Mouse (Mus musculus): ENCODE data around the gene Dusp16. TPM values are rescaled to one million over a fixed set of nuclear protein-coding genes. Genes with fewer than 3 reads are reported as not detected.
"Not testable (repeated sequence)": the region's sequence is repeated elsewhere in the genome, so short reads cannot be mapped to it uniquely, and the experiment has no call there.

Dusp16 gene
- polyA plus RNA-seq, 1 experiment from 2014 or later = 13.2 TPM

DNA sequence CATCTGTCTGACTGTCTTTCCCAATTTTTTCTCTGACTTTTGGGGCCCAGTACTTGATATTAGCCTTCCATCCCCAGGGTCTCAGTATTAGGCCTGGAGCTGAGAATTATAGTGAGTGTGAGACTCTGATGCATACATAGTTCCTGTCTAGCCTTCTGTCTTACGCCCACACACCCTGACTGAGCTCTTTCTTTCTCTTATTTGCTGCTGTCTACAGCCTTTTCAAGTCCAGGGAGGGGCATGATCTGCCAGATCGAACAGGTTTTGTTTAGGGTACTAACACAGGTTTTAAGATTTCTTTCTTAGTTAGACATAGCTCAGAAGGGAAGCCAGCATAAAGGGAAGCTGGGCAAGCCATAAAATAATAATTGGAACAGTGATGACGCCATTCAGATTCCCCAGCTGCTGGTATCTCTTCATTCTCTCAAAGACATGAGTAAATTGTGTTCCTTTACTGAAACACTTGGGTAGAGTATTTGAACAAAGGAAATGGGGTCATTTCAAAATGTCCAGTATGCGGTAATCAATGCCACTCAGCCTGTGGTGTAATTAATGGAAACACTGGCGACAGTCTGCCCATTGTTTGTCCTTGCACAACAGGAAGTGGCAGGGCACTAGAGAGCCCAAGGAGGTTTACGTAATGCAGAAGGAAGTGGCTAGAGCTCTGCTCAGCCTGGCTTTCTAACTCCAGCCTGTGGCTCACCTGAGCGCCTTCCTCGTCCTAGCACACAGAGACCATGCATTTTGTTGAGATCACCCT lies 91.8 kb downstream of the Dusp16 start:
- WGBS = 71% methylated on average over 8 of the region's 8 CpGs
- no peaks in the 10 kb centered on the region for H3K36me3 ChIP-seq
- no peaks in the 10 kb centered on the region for H3K9me3 ChIP-seq
- no peaks in the 10 kb centered on the region for H3K27me3 ChIP-seq (ENCODE audit: insufficient read depth, poor library complexity, severe bottlenecking)
- peak overlapping the region; percentile 44; the same call in 1 of the 2 replicates for H3K27ac ChIP-seq
- no peak overlapping the region for H3K4me3 ChIP-seq
- DNase-seq (ENCODE audit: low spot score) = no peak
- no peaks in the 10 kb centered on the region for H3K4me1 ChIP-seq

DNA sequence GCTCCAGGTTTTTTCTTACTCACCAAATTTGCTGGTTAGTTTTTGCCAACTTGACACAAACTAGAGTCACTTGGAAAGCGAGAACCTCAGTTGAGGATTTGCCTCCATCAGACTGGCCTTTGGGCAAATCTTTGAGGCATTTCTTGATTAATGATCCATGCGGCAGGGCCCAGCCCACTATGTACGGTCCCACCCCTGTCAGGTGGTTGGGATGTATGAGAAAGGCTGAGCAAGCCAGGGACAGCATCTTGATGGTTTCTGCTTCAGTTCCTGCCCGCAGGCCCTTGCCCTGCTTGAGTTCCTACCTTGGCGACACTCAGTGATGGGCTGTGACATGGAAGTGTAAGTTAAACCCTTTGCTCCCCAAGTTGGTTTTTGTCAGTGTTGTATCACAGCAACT lies 94.2 kb downstream of the Dusp16 start:
- DNase-seq (ENCODE audit: low spot score) = no peak
- Histone ChIP-seq H3K9me3 (no peaks in the 10 kb centered on the region), H3K27me3 (ENCODE audit: insufficient read depth, poor library complexity, severe bottlenecking) (no peaks in the 10 kb centered on the region), H3K36me3 (no peaks in the 10 kb centered on the region), H3K27ac (no peak overlapping the region), H3K4me3 (no peak overlapping the region), H3K4me1 (no peaks in the 10 kb centered on the region)
- WGBS = 91% methylated on average over 5 of the region's 5 CpGs

DNA sequence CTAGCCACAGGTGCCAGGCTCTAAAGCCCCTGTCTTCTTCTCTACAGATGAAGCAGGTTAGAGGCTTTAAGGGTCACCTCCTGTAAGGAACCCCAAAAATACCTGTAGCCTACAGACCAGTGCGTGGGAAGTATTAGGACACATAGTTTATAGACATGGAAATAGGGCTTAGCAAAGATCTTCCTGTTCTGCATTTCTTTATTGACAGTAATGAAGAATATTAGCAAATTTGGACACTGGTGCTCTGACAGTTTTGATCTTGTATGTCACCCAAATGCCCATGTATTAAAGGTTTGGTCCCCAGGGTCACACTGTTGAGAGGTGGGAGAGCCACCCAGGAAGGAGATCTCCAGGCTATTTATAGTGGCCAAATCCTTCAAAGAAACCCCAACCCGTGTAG lies 95.9 kb downstream of the Dusp16 start:
- Histone ChIP-seq H3K27ac (no peak overlapping the region), H3K4me3 (no peak overlapping the region), H3K9me3 (no peaks in the 10 kb centered on the region), H3K27me3 (ENCODE audit: insufficient read depth, poor library complexity, severe bottlenecking) (no peaks in the 10 kb centered on the region), H3K4me1 (no peaks in the 10 kb centered on the region), H3K36me3 (no peaks in the 10 kb centered on the region)
- DNase-seq (ENCODE audit: low spot score) = no peak
- 60% methylated on average over 2 of the region's 2 CpGs for WGBS

DNA sequence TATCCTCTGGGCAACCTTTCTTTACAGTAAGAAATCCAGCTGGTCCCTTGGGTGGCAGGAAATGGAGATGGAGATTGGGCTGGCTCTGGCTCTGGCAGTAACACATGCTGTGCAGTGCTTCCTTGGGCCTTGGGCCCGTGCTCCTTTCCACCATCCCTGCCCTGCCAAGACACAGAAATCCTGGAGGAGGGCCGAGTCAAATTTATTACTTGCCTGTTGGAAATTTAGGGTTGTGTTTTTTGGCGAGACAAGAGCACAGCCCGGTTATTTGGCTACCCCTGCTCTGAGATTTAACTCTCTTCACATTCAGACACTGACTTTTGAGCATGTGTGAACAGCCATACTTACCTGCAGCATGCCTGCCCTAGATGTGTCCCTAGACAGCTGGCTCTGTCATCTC lies 96.3 kb downstream of the Dusp16 start:
- H3K27ac ChIP-seq = no peak overlapping the region

DNA sequence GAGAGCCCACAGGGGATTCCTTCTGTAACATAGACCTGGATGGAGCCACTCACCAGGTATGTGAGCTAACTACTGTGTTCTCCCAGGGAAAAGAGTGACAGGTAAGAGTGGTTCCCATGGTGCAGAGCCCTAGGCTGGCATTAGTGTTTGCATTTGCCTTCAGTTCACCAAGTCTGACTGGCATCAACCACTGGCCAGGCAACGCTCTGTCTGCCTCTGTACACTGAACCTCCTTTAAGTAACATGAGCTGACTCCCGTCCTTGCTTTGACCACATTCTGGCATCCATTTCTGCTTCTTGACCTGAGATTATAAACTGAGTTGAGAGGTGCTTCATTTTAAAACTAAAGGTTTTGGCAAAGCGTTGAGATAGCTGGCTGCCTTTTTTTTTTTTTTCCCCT lies 96.8 kb downstream of the Dusp16 start:
- whole genome bisulfite sequencing = 87% methylated on average over 3 of the region's 3 CpGs
- no peak overlapping the region for H3K4me3 ChIP-seq

More for the DNA sequence above, 96.3 kb downstream of the Dusp16 start:
- no peaks in the 10 kb centered on the region for H3K9me3 ChIP-seq
- H3K36me3 ChIP-seq = no peaks in the 10 kb centered on the region
- 82% methylated on average over 4 of the region's 4 CpGs for WGBS
- H3K27me3 ChIP-seq (ENCODE audit: insufficient read depth, poor library complexity, severe bottlenecking) = no peaks in the 10 kb centered on the region
- no peaks in the 10 kb centered on the region for H3K4me1 ChIP-seq
- DNase-seq (ENCODE audit: low spot score) = no peak
- H3K4me3 ChIP-seq = no peak overlapping the region

DNA sequence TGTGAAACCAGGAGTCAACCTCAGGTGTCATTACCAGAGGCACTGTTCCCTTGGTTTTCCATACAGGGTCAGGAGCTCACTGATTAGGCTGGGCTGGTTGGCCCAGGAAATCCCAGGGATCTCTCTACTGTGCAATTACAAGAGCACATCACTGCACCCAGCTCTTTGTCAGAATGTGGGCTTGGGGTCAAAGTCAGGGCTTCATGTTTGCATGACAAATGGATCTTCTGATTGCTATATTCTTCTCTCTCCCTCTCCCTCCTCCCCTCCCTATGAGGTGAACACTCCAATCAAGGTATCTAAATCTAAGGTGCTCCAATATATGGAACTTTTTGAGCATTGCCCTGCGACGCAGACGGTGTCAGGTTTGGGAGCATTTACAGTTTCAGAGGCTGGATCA lies 97.4 kb downstream of the Dusp16 start:
- H3K4me1 ChIP-seq = no peaks in the 10 kb centered on the region
- no peaks in the 10 kb centered on the region for H3K36me3 ChIP-seq
- no peak for DNase-seq (ENCODE audit: low spot score)
- 91% methylated on average over 3 of the region's 3 CpGs for WGBS
- H3K9me3 ChIP-seq = no peaks in the 10 kb centered on the region
- no peak overlapping the region for H3K4me3 ChIP-seq
- H3K27me3 ChIP-seq (ENCODE audit: insufficient read depth, poor library complexity, severe bottlenecking) = no peaks in the 10 kb centered on the region
- H3K27ac ChIP-seq = no peak overlapping the region

More for the DNA sequence above, 96.8 kb downstream of the Dusp16 start:
- Histone ChIP-seq H3K9me3 (no peaks in the 10 kb centered on the region), H3K27ac (no peak overlapping the region), H3K36me3 (no peaks in the 10 kb centered on the region), H3K4me1 (no peaks in the 10 kb centered on the region), H3K27me3 (ENCODE audit: insufficient read depth, poor library complexity, severe bottlenecking) (no peaks in the 10 kb centered on the region)
- DNase-seq (ENCODE audit: low spot score) = no peak

DNA sequence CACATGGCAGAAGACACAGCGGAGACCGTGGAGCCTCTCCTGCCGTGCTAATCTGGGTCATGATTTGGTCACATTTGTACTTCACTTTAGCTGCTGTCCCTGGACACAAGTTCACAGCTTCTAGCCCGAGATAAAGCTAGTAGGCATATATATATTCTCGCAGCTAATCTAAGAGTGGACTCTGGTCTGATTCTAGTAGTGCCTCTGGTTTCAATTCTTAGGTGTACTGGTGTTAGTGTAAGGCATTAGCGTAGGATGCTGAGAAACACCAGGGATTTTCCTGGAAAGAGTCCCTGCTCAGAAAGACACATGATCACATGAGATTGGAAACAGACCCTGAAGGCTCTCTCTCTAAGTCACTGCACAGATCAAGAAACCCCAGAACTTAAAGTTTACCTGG lies 97.9 kb downstream of the Dusp16 start:
- no peak overlapping the region for H3K27ac ChIP-seq
- WGBS = 75% methylated on average over 6 of the region's 6 CpGs
- H3K27me3 ChIP-seq (ENCODE audit: insufficient read depth, poor library complexity, severe bottlenecking) = no peaks in the 10 kb centered on the region
- no peaks in the 10 kb centered on the region for H3K4me1 ChIP-seq
- H3K4me3 ChIP-seq = no peak overlapping the region
- no peaks in the 10 kb centered on the region for H3K9me3 ChIP-seq
- H3K36me3 ChIP-seq = no peaks in the 10 kb centered on the region
- DNase-seq (ENCODE audit: low spot score) = no peak

DNA sequence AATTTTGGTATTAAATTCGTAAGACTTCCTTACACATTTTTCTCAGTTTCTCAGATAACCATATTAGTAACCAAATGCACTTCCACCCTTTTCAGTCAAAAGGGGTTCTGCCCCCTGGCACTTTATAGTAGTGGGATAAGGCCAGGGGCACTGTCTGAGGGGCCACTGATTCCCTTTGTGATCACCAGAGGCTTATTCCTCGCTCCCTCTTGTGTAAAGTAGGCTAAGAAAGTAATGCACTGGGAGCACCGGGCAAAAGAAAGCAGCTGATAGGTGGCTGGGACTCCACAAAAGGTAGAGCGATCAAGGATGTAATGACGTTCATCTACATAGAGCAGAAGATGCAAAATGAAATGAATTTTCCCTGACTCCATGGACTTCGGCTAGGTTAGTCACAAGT lies 106.9 kb downstream of the Dusp16 start:
- 89% methylated on average over 6 of the region's 6 CpGs for WGBS
- Histone ChIP-seq H3K4me3 (no peak overlapping the region), H3K9me3 (no peaks in the 10 kb centered on the region), H3K27me3 (ENCODE audit: insufficient read depth, poor library complexity, severe bottlenecking) (no peaks in the 10 kb centered on the region), H3K36me3 (no peaks in the 10 kb centered on the region), H3K27ac (no peak overlapping the region), H3K4me1 (no peaks in the 10 kb centered on the region)
- no peak for DNase-seq (ENCODE audit: low spot score)

DNA sequence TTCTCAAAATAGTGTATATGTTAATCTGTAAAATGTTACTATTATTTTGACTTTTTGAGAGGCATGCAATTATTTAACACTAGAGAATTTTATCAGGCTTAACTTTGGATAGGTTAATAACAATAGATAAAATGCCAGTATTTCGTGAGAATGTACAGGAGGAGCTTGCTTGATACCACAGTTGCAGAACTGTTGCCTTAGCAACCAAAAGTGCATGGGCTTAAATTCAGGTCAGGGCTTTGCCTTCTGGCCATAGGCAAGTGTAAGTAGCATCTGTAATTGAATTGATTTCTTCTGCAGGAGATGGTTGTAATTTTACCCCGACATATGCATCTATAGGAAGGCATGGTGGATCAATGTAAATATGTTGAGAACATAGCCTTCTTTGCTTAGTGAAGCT lies 107.4 kb downstream of the Dusp16 start:
- Histone ChIP-seq H3K27me3 (ENCODE audit: insufficient read depth, poor library complexity, severe bottlenecking) (no peaks in the 10 kb centered on the region), H3K36me3 (no peaks in the 10 kb centered on the region), H3K4me3 (no peak overlapping the region), H3K9me3 (no peaks in the 10 kb centered on the region), H3K4me1 (no peaks in the 10 kb centered on the region), H3K27ac (no peak overlapping the region)
- no peak for DNase-seq (ENCODE audit: low spot score)
- WGBS = 72% methylated on average over 2 of the region's 2 CpGs

DNA sequence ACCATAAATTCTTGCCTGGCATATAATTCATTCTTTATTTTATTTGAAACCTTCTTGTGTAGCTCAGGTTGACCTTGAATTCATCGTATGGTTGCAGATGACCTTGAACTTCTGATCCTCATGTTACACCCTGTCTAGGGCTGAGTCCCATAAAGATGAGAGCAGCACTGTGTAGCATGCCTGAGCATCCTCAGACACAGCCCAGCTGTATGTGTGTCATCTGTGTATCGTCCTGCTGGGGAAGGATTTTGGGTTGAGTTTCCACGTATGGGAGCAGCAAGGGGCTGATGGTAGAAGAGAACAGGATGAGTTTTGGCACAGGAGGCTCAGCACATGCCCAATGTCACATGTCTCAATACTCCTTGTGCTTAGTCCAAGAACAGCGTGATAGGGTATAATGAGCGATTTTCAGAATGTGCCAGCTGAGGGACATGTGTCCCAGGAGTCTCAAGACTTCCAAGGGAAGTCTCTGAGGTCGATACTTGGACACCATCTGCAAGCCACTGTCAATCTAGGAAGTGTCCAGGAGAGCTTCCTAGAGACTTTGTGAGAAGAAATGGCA lies 108.0 kb downstream of the Dusp16 start:
- Histone ChIP-seq H3K4me3 (no peak overlapping the region), H3K27ac (no peak overlapping the region), H3K4me1 (no peaks in the 10 kb centered on the region), H3K36me3 (no peaks in the 10 kb centered on the region), H3K9me3 (no peaks in the 10 kb centered on the region), H3K27me3 (ENCODE audit: insufficient read depth, poor library complexity, severe bottlenecking) (no peaks in the 10 kb centered on the region)
- WGBS = 79% methylated on average over 6 of the region's 6 CpGs
- DNase-seq (ENCODE audit: low spot score) = no peak

DNA sequence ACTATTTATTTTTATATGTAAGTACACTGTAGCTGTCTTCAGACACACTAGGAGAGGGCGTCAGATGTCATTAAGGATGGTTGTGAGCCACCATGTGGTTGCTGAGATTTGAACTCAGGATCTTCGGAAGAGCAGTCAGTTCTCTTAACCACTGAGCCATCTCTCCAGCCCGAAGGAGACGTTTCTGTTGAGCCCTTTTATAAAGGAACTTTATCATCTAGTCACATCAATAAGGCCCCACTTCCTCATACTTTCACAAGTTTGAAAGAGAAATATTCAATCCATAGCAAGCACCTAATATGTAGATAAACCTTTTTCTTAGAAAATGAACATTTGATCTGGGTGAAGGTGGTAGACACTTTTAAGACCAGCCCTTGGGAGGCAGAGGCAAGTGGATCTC lies 113.1 kb downstream of the Dusp16 start:
- H3K27me3 ChIP-seq (ENCODE audit: insufficient read depth, poor library complexity, severe bottlenecking); H3K4me1 ChIP-seq; H3K4me3 ChIP-seq; H3K36me3 ChIP-seq; H3K27ac ChIP-seq; DNase-seq (ENCODE audit: low spot score); H3K9me3 ChIP-seq: not testable (repeated sequence)
- WGBS = 80% methylated on average over 4 of the region's 4 CpGs

DNA sequence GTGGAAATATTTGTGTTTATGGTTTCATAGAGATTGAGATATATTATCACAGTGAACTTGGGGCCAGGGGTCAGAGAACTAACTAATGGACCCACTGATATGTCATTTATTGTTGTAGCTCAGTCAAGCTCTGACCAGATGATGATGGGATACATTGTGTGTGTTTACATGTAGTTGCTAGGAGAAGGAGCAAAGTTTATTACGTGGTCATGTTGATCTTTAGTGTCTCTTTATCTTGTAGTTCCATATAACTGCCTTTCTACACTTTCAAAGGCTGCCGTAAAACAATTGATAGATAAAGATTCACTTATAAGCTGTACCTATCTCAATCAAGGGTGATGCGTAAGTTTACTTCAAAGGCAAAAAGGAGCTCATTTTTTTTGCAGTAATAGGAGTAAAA lies 114.4 kb downstream of the Dusp16 start:
- Histone ChIP-seq H3K4me3 (no peak overlapping the region), H3K4me1 (no peaks in the 10 kb centered on the region), H3K36me3 (no peaks in the 10 kb centered on the region), H3K9me3 (no peaks in the 10 kb centered on the region), H3K27ac (no peak overlapping the region), H3K27me3 (ENCODE audit: insufficient read depth, poor library complexity, severe bottlenecking) (no peaks in the 10 kb centered on the region)
- whole genome bisulfite sequencing = 74% methylated on average over 3 of the region's 3 CpGs
- no peak for DNase-seq (ENCODE audit: low spot score)

DNA sequence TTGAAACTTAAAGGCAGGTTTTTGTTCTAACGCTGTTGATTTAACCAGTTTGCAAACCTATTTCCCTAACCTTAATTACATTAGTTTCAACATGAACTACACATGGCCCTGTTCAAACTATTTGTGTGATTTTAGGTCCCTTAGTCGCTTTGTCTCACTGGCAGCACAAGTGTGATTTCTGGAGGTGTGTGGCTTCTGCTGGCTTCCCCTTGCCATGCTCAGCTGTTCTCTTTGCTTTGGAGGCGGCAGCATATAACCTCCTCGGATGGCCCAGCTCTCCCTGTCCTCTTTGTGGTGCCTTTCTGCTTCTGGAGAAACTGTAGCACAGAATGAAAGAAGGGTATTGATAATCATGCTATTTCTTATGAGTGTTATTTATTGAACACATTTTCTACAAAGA lies 114.9 kb downstream of the Dusp16 start:
- no peak for DNase-seq (ENCODE audit: low spot score)
- Histone ChIP-seq H3K27ac (no peak overlapping the region), H3K4me3 (no peak overlapping the region), H3K27me3 (ENCODE audit: insufficient read depth, poor library complexity, severe bottlenecking) (no peaks in the 10 kb centered on the region), H3K4me1 (0 out of 2 replicates have a peak, but pooled peaks cover under 1% of the 10 kb centered on the region), H3K9me3 (no peaks in the 10 kb centered on the region), H3K36me3 (no peaks in the 10 kb centered on the region)
- 76% methylated on average over 4 of the region's 4 CpGs for WGBS

DNA sequence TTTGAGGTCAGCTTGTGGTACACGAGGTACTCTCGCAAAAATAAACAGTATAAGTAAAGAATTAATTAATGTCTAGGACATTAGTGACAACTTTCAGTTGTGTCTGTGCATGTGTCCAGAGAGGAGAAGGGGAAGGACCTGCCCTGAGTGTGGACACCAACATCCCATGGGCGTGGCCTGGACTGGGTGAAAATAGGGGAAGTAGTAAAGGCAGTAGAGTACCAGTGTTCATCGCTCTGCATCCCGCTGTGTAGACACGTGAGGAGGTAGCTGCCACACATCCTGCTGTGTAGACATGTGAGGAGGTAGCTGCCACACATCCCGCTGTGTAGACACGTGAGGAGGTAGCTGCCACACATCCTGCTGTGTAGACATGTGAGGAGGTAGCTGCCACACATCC lies 118.7 kb downstream of the Dusp16 start:
- H3K4me1 ChIP-seq = peaks cover 21% of the 10 kb centered on the region; the same call in 1 of the 2 replicates
- not testable (repeated sequence) for DNase-seq (ENCODE audit: low spot score); H3K27me3 ChIP-seq (ENCODE audit: insufficient read depth, poor library complexity, severe bottlenecking); H3K4me3 ChIP-seq; H3K9me3 ChIP-seq; H3K27ac ChIP-seq; H3K36me3 ChIP-seq
- 84% methylated on average over 8 of the region's 8 CpGs for WGBS
